Mouse (Mus musculus) spleen, adult 18-20 months (tissue): ENCODE measurements around the gene Pax8.

Experiments
- DNase-seq, 2 experiments: peaks; one replicate each; pipeline ENCODE4 v3.0.0; 2022; ENCODE audit warnings: mixed read lengths in 2 of 2

The Pax8 gene

GRCm38 (mm10) chr2:24409166-24409565 lies 66.2 kb downstream of the Pax8 start:
- DNase-seq: peak; percentile 42 to 74

GRCm38 (mm10) chr2:24407701-24408485 lies 67.5 kb downstream of the Pax8 start:
- DNase-seq: no peak

GRCm38 (mm10) chr2:24405345-24406012 lies 69.9 kb downstream of the Pax8 start:
- peak; percentile 48 to 77 for DNase-seq

- no peak for DNase-seq
Observed at GRCm38 (mm10) chr2:24400711-24401110, 74.7 kb downstream of the Pax8 start.

GRCm38 (mm10) chr2:24397115-24397514 lies 78.3 kb downstream of the Pax8 start:
- no peak for DNase-seq

- no peak for DNase-seq
Observed at GRCm38 (mm10) chr2:24393251-24393650, 82.1 kb downstream of the Pax8 start.

GRCm38 (mm10) chr2:24387361-24388283 lies 87.8 kb downstream of the Pax8 start:
- DNase-seq: no peak

GRCm38 (mm10) chr2:24386964-24387320 lies 88.5 kb downstream of the Pax8 start:
- DNase-seq: no peak

- peak; percentile 74 to 76 for DNase-seq
Observed at GRCm38 (mm10) chr2:24386158-24386963, 89.0 kb downstream of the Pax8 start.

GRCm38 (mm10) chr2:24385111-24385961 lies 90.1 kb downstream of the Pax8 start:
- DNase-seq: peak; percentile 70 to 74

- DNase-seq: no peak
Observed at GRCm38 (mm10) chr2:24384393-24384792, 91.0 kb downstream of the Pax8 start.

- no peak for DNase-seq
Observed at GRCm38 (mm10) chr2:24383636-24384035, 91.8 kb downstream of the Pax8 start.

GRCm38 (mm10) chr2:24382456-24383230 lies 92.8 kb downstream of the Pax8 start:
- DNase-seq: no peak

GRCm38 (mm10) chr2:24378747-24379450 lies 96.5 kb downstream of the Pax8 start:
- no peak for DNase-seq
